Mouse (Mus musculus): ENCODE data around the gene Ncoa3.

DNA sequence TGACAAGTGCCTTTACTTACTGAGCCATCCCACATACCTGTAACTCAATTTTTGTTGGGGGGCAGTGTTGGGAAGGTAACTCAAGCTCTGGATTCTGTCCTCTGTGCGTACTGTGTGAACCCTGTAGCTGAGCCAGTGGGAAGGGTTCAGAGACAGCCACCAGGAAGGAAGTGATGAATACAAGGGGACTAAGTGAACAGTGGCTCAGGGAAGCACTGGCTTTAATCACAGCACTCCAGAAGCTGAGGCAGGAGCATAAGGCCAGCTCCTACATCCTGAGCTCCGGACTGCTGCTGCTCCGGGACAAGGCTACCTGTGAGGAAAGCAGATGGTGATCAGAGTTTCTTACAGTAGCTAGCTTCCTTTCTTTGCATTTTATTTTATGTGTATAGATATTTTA is 31.6 kb downstream of the Ncoa3 start:
- no peak for TF ChIP-seq CTCF (IDR thresholded peaks at IDR 0.05; ENCODE audit: low read depth)
- no peak for TF ChIP-seq EP300 (IDR thresholded peaks at IDR 0.05; ENCODE audit: low read depth)

Measured in liver, postnatal 0 days (tissue).